Mouse (Mus musculus) heart, postnatal 36 days (tissue): ENCODE measurements around the gene Baz1a. TPM values are rescaled to one million over a fixed set of nuclear protein-coding genes. Genes with fewer than 3 reads are reported as not detected.
A peak's percentile ranks its signal among the peaks of the same experiment; 100 is the strongest.
"Not testable (repeated sequence)": the region's sequence is repeated elsewhere in the genome, so short reads cannot be mapped to it uniquely, and the experiment has no call there.

Experiments
- DNase-seq, 2 experiments: peaks; one replicate each; pipeline ENCODE4 v3.0.0; 2021 to 2022
- intact Hi-C: fragments of 180-260 bp; cut with DNase I; formaldehyde crosslinking; loops from one replicate; pipeline ENCODE4 v1.15.1; 2025
- total RNA-seq, 2 experiments: library from RNA; stranded (reverse); gene quantifications; 2 replicates each; pipeline ENCODE4 v1.2.3; 2021

Baz1a gene
- total RNA-seq, 2 experiments from 2014 or later = 8.9 to 14.3 TPM

GRCm38 (mm10) chr12:55013031-55013430 is 1.1 kb downstream of the Baz1a start:
- no peak for DNase-seq
- intact Hi-C loops = no loop called here

- DNase-seq = no peak
- intact Hi-C loops = no loop called here
These were observed 6.7 kb downstream of the Baz1a start for GRCm38 (mm10) chr12:55007361-55008008.

GRCm38 (mm10) chr12:55006071-55006470 is 8.1 kb downstream of the Baz1a start:
- intact Hi-C loops = no loop called here
- DNase-seq = no peak

GRCm38 (mm10) chr12:55004396-55004795 is 9.8 kb downstream of the Baz1a start:
- intact Hi-C loops = no loop called here
- DNase-seq = no peak

- intact Hi-C loops = no loop called here
- DNase-seq = no peak
These were observed 10.3 kb downstream of the Baz1a start for GRCm38 (mm10) chr12:55003843-55004242.

- DNase-seq, intact Hi-C loops: not testable (repeated sequence)
These were observed 11.6 kb downstream of the Baz1a start for GRCm38 (mm10) chr12:55002532-55002931.

- peak; percentile 31 to 37 for DNase-seq
- intact Hi-C loops = no loop called here
These were observed 15.0 kb downstream of the Baz1a start for GRCm38 (mm10) chr12:54999016-54999690.

- intact Hi-C loops = no loop called here
- DNase-seq = no peak
These were observed 15.7 kb downstream of the Baz1a start for GRCm38 (mm10) chr12:54998411-54998810.

- intact Hi-C loops = no loop called here
- DNase-seq = no peak
These were observed 17.1 kb downstream of the Baz1a start for GRCm38 (mm10) chr12:54996979-54997474.

- intact Hi-C loops = no loop called here
- no peak for DNase-seq
These were observed 18.2 kb downstream of the Baz1a start for GRCm38 (mm10) chr12:54995965-54996364.

- DNase-seq = no peak
- intact Hi-C loops = no loop called here
These were observed 19.7 kb downstream of the Baz1a start for GRCm38 (mm10) chr12:54994418-54994817.

- intact Hi-C loops = no loop called here
- DNase-seq = no peak
These were observed 20.1 kb downstream of the Baz1a start for GRCm38 (mm10) chr12:54994068-54994386.

GRCm38 (mm10) chr12:54993246-54994067 is 20.7 kb downstream of the Baz1a start:
- no peak for DNase-seq
- intact Hi-C loops = no loop called here

GRCm38 (mm10) chr12:54992814-54993213 is 21.3 kb downstream of the Baz1a start:
- DNase-seq = no peak
- intact Hi-C loops = no loop called here

GRCm38 (mm10) chr12:54988323-54988850 is 25.8 kb downstream of the Baz1a start:
- no peak for DNase-seq
- intact Hi-C loops = loop anchor here (5.0 kb wide), 1 partner anchor 46 kb away; no protein-coding TSS in a partner anchor

- intact Hi-C loops = loop anchor here (5.0 kb wide), 1 partner anchor 45 kb away; no protein-coding TSS in a partner anchor
- no peak for DNase-seq
These were observed 27.0 kb downstream of the Baz1a start for GRCm38 (mm10) chr12:54987156-54987555.

- intact Hi-C loops = loop anchor here (5.0 kb wide), 1 partner anchor 44 kb away; no protein-coding TSS in a partner anchor
- DNase-seq = peak; percentile 78 to 80
These were observed 28.0 kb downstream of the Baz1a start, which contains the start of gene Gm20403 for GRCm38 (mm10) chr12:54986052-54986717. Gene Gm20403 (minus strand): TSS chr12:54986529.

- intact Hi-C loops = loop anchor here (5.0 kb wide), 1 partner anchor 43 kb away; no protein-coding TSS in a partner anchor
These were observed 28.7 kb downstream of the Baz1a start for GRCm38 (mm10) chr12:54985257-54986051.

GRCm38 (mm10) chr12:54984701-54985256 is 29.4 kb downstream of the Baz1a start:
- DNase-seq = peak; percentile 73 to 77
- intact Hi-C loops = loop anchor here (1.0 to 5.0 kb wide), 2 partner anchors 42 to 94 kb away; no protein-coding TSS in a partner anchor

More at GRCm38 (mm10) chr12:54985257-54986051, 28.7 kb downstream of the Baz1a start:
- peak; percentile 64 to 81 for DNase-seq
